Mouse (Mus musculus) cerebellum, postnatal 4 days (tissue): Measurements from ENCODE around the gene Serac1.
A peak's percentile ranks its signal among the peaks of the same experiment; 100 is the strongest.
"Not testable (repeated sequence)": the region's sequence is repeated elsewhere in the genome, so short reads cannot be mapped to it uniquely, and the experiment has no call there.

Source experiments
- DNase-seq, 2 experiments: peaks; one replicate each; pipeline ENCODE4 v3.0.0; 2022; ENCODE audit warnings: low spot score in 2 of 2, mixed read lengths in 1 of 2

Gene Serac1

DNA sequence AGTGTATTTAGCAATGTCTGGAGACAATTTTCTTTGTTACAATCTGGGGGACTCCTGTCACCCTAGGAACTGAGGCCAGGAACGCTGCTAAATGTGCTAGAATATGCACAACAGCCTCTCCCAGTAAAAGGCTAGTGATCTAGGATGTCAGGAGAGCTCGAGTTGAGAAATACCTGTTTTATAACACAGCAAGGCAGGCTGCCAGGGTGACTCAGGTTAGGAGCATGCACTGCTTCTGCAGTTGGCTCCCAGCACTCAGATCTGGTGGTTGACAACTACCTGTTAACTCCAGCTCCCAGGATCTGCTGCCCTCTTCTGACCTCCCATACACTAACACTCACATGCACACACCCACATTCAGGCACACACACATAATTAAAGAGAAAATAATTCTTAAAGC lies 13.5 kb downstream of the Serac1 start:
- no peak for DNase-seq

DNA sequence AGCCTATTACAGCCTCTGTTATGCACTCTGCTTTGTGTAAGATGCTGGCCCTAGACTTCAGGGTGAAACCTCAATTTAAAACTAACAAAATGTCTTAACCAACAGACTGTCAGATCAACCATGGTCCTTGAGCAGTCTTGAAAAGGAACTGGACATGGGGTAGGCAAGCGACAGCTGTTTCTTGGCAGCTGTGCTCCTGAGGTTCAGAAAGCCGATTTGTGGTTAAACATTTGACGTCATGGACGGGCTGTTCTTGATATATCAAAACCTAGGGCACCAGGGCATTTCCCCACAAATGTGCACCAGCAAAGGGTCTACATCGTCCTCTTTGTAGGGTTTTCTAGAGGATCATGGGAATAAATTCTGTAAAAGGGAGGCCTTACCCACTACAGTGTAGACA lies 16.0 kb downstream of the Serac1 start:
- no peak for DNase-seq

DNA sequence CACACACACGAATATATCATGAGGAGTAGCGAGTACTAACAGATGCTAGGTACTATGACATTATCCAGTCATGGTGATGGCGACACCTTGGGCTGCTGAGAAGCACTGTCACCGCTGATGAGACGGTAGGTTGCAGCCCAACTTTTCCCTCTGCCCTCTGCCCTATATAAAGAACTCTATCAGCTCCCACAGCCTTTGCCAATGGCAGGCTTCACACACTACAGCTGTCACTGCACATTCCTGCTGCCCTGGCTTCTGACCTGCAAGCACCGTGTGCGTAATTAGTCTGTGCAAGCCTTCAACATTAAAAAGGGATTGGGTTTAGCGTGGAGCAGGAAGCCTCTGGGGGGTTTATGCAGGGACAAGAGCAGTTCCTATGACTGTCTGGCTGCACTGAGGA lies 16.7 kb downstream of the Serac1 start:
- DNase-seq = no peak

DNA sequence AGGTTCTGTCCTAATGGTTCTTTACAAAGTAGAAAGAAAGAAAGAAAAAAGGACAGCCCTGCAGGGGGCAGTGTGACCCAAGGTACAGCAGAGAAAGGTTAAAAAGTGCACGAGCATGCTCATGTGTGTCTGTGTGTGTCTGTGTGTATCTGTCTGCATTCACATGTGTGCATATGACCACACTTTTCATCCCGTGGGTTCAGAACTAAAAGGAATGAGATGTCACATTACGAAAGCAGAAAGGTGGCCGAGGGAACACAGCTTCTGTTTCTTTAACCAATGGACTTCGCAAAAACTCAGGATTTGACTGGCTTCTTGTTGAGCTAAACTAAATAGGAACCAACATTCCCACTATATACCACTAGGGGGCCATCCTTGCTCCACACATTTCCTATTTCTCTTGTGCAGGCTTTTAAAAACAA lies 24.6 kb downstream of the Serac1 start:
- peak in 1 of 2 experiments; percentile 44 for DNase-seq

DNA sequence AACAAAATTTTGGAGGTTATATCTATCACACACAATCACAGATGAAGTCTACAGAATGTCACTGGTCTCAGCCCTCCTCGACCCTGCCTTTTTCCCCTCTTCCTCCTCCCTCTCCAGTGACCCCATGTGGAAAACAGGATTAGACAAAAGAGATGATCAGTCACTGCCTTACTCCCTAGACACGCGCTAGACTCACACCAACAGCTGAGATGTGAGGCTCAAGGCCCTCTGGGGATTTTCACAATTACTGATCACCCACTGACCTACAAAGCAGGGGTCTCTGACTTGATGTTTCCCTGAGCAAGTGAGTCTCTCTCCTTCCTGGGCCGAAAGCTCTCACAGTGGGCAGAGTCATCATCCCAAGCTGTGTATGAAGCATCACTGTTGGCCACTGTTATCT lies 26.7 kb downstream of the Serac1 start:
- no peak for DNase-seq

DNA sequence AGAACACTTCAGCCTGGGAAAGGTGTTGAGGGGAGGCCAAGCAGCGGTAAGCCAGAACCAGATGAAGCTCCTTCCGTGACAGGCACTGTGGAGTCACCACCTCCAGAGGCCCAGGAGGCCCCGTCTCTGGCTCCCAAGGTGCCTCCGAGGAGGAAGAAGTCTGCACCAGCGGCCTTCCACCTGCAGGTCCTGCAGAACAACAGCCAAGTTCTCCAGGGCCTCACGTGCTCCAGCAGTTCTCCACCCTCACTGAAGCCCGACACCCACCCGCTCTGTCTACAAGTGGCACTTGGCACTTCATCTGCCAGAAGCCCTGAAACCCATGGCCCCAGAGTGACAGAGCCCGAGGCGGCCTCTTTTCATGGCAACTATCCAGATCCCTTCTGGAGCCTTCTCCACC lies 42.0 kb downstream of the Serac1 start:
- DNase-seq = no peak

DNA sequence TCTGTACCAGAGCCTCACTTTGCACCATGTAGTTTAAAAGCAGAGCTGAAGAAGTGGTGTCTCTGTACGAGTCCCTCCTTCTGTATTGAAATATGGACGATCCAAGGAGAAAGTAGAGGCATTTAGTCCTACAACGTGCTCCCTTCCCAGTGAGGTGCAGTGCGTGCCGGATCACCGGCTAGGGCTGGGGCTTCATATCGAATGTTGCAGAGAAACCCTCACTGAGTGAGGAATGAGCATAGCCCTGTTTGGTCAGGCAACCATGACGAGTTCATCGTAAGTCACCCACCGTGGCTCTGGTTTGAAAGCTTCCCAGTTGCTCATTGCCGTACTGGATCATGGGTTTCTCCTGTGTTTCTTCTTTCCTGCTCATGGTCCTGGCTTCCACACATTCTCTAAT lies 42.7 kb downstream of the Serac1 start:
- no peak for DNase-seq

DNA sequence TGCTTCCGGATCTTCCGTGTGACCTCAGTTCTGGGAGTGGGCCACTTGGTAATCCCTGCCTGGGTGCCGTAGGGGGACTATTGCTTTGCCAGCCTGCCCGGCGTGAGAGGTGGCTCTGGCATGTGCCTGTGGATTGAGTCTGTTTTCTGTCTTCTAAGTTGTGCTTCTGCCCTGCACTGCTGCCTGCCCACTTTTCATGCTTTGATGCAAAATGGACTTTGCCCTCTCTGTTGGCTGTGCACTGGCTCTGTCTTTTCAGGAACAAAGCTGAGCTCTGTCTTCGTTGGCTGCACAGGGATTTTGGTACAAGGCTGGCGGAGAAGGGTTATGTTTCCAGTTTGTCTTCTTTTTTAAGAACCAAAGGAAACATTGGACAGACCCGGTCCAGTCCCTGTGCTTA lies 43.1 kb downstream of the Serac1 start:
- DNase-seq = no peak

DNA sequence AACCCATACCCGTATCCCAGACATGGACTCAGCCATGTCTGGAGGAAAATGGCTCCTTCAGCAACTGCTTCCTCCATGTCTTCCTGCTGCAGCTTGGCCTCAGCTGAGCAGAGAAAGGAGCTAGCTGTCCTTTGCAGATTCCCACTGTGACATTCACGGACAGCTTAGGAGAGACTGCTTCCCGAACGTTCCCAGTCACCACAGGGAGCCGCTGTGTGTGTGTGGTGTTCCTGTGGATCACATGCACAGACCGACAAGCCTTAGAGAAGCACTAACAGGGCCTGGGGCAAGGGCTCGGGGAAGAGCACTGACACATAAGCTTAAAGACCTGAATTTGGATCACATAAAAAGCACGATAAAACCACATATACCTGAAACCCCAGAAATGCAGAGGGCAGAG lies 43.9 kb downstream of the Serac1 start:
- no peak for DNase-seq

DNA sequence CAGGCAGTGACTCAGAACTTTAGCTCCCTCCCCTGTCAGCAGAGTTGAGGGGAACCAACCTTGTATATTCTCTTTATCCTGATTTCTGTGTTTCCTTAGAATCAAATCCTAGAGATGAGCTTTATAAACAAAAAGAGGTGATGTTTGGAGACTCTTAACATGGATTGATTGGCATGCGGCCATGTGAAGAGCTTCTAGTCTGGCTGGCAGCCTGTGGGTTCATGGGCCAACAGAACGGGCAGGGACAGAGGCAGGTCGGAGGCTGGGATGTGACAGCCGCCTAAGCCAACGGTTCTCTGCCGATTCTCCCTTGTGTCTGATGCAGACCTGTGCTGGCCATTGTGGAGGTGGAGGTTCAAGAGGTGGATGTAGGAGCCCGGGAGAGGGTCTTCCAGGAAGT lies 53.7 kb downstream of the Serac1 start:
- DNase-seq = no peak

DNA sequence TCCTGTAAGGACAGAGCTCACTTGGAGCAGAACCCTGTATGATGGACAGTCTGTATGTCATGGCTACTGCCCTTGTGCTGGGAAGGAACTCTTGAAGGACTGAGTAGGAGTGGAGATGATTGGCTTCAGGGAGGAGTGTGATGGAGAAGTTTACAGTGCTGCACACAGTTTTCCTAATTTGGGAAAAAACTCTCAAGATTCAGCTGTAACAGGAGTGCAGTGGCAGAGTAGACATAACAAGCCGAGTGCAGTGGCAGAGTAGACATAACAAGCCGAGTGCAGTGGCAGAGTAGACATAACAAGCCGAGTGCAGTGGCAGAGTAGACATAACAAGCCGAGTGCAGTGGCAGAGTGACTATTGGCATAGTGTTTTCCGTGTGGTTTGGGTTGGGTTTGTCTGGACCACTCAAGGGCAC lies 58.2 kb downstream of the Serac1 start:
- DNase-seq = not testable (repeated sequence)

DNA sequence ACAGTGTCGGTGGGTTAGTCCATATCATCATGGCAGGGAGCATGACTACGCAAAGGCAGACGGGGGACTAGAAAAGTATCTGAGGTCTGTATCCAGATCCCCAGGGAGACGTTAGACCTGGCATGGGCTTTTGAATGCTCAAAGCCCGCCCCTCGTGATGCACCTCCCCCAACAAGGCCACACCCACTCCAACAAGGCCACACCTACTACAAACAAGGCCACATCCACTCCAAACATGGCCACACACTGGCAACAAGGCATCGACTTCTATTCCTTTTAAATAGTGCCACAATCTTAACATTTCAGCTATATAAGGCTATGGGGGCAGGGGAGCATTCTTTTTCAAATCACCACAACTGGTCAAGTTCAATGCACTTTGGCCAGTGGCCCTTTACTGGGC lies 58.9 kb downstream of the Serac1 start:
- DNase-seq = no peak

DNA sequence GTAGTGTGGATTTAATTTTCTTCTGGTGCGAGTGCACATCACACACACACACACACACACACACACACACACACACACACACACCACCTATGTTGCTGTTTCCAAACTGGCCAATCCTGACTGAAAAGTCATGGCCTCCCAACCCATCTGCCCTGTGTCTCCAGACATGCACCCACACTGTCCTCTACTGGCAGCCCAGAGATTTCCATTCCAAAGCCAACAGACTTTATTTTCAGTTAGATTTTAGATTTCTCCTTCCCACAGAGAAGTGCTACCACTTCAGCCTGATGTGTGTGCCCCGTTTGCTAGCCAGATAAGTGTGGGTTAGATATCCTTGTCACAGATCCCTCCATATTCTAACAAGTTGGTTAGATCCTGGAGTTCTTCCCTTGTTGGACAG lies 59.8 kb downstream of the Serac1 start:
- DNase-seq = peak in 1 of 2 experiments; percentile 37

DNA sequence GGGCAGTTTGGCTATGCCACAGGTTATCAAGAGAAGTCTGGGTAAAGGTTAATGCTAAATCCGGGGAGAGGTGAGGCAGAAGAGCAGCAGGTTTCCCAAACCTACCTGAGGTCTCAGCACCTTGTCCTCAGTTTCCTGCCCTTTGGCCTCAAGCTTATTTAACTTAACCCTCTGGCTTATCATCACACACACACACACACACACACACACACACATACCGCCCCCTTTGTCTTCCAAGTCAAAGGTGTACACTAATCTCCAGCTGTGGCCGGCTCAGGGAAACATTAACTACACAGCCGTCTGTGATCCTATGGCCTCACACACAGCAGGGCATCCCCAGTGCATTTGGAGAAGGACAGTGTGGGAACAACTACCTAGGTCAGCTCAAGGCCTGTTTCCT lies 61.2 kb downstream of the Serac1 start:
- DNase-seq = no peak

DNA sequence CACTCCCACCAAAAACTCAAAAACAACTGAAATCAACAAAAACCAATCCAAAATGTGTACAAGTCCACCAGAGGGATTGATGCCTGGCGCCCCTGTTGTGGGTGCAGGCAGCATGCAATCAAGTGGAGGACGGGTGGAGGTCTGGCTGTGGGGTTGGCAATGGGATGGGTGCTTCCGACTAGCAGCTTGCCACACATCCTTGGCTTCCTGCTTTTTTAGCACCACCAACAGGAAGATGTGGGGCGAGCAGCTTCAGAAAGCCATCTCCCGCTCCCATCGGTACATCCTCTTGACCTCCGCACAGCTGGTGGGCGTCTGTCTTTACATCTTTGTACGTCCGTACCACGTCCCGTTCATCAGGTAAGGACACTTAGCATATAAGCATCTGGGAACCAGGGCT lies 62.3 kb downstream of the Serac1 start:
- DNase-seq = no peak

DNA sequence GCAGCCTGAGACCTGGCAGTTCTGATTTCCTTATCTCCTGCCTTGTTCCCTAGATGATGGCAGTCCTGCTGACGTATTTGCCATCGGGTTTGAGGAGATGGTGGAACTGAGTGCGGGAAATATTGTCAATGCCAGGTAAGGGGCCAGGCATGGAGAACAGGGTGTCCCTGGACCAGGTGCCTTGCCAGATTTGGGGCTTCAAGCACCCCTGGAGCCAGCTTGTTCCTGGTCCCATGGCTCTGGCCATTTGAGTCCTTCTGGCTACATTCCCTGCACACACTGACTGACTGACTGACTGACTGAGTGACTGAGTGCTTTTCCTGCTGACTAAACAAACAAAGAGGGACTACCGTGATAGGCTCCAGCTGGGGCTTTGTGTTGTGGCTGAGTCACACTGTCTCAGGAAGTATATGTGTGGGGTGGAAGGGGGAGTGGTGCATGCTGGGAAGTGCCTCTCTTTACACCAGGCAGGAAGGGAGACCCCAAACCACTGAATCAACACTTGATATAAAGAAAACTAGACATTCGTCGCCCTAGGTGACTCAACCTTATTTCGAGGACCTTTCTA lies 63.2 kb downstream of the Serac1 start:
- DNase-seq = no peak

DNA sequence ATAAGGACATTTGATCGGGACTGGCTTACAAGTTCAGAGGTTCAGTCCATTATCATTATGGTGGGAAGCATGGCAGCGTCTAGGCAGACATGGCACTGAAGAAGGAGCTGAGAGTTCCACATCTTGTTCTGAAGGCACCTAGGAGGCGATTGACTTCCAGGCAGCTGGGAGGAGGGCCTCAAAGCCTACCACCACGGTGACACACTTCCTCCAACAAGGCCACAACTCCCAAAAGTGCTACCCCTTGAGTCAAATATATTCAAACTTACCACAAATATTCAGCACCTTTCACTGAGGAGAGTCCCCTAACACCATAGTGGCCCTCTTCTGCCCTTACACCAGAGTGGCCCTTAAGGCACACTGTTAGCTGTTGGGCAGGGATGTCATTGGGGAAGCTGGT lies 64.6 kb downstream of the Serac1 start:
- no peak for DNase-seq

DNA sequence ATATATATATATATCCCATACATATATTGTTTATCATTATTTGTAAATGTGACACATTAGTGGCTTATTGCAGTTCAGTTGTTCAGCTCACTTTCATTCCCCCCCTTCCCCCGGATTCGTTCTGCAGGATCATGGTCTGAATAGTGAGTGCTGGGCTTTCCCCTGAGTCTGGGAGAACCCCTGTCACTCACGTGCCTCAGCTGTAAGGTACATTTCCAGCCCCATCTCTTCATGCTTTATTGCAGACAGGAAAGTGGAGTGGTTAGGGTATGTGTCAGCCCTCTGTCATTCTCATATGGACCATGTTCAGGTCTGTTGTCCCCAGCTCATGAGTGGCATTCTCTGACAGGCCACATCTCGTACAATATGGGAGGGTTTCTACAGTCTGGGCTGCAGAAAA lies 66.5 kb downstream of the Serac1 start:
- no peak for DNase-seq

DNA sequence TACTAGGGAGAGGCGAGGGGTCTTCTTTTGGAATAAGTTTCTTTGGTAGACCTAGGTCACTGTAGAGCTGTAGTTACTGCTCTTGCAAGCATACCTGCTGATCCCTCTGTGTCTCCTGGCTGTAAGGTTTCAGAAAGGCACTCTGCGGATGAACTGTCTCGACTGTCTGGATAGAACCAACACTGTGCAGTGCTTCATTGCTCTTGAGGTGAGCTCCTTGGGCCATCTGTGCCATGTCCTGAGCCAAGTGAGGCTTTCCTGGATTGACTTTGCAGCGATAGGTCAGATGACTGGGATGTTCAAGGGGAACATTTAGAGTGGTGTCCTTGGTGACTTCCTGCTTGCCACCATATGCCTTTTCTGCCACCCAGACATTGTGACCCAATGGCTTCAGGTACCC lies 69.9 kb downstream of the Serac1 start:
- no peak for DNase-seq

DNA sequence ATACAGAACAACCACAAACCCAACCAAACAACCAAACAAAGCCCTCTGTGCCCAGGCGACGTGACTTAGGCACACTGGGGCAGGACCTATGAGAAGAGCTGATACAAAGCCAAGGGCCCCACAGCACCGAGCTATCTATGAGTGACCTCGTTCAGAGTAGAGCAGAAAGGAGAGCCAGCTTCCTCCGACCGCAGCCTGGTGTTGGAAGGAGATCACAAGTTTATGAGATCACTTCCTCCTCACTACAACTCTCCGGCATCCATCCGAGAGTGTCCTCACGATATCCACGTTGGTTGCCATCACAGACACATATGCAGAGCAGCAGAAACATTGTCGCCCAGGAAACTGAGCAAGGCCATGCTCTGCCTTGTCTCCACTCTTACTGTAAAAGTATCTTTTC lies 71.0 kb downstream of the Serac1 start:
- DNase-seq = no peak

DNA sequence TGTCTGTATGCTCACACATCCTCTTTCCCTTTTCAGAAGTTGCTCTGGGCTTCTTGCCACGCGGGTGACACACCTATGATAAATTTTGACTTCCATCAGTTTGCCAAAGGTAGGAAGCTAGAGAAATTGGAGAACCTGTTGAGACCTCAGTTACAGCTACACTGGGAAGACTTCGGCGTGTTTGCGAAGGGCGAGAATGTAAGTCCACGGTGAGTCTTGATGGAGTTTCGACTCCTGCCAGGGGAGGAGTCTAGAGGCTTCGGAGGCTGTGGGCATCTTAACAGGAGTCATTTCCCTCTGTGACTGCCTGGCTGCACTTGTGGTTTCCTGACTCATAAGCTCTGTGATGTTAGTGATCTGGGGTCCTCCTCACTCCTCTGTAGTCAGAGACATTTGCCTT lies 71.6 kb downstream of the Serac1 start:
- DNase-seq = no peak

DNA sequence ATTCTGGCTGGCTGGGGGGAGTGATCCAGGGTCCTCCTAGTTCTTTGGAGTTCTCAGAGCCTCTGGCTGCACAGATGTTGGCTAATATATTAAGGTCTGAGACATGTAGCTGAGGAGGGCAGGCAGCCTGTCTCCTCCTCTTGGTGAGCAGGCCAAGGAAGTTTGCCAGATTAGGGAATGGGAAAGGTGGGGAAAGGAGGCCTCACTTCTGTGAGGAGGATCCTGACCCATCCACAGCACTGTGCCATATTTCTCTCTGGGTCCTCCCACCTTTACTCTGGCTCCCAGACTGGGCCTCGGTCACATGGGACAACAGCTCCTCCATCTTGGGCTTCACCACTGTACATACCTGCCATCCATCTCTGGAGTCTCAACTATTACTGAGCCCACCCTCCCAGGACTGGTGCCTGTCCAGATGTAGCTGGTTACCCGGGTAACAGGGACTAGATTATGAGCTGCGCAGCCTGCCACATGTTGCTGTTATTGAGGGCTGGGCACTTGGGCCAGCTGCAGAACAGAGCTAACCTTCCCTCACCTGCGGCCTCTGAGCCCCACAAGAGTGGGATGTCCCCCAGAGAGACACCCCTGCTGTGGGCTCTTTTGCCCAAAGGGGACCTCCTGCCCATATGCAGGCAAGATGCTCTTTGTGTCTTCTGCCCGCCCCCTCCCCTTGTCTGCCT lies 72.3 kb downstream of the Serac1 start:
- no peak for DNase-seq

DNA sequence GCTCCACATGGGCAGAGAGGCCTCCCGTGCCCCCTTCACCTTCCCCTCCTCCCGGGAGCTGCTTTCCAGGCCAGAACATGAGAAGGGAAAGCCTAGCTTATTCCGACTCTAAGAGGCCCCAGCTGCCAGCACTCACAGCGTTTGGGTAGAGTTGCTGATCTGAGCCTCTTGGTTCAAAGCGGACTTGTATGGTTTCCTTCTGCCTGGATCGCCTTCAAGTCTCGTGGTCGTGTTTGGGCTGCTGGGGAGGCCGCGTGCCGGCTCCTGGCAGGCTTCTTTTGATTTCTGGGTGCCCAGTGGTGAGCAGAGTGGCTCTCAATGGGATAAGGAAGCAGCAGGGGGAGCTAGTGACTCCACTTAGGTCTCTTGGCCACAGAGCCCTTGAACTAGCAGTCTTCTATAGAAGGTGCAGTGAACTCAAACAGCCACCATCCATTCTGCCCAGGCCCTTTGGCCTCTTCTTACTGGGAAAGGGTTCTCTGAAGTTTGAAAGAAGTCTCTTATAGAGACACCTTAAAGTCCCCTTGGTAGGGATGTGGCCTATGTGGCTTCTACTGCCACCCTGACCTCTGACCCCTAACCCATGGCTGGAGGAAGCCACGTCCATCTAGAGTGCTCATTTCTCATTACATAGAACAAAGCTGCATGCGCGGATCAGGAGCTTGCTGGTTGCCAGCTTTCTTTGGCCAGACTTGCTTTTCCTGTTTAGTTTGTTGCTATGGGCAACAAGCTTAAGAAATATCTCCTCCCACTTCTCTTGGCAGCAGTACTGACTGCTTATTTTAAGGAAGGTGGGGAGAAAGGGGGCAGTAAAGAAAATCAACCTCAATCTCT lies 73.7 kb downstream of the Serac1 start:
- no peak for DNase-seq
